Comparison of ENCODE assay signal across 29 mouse cellular contexts in the genomic region with DNA sequence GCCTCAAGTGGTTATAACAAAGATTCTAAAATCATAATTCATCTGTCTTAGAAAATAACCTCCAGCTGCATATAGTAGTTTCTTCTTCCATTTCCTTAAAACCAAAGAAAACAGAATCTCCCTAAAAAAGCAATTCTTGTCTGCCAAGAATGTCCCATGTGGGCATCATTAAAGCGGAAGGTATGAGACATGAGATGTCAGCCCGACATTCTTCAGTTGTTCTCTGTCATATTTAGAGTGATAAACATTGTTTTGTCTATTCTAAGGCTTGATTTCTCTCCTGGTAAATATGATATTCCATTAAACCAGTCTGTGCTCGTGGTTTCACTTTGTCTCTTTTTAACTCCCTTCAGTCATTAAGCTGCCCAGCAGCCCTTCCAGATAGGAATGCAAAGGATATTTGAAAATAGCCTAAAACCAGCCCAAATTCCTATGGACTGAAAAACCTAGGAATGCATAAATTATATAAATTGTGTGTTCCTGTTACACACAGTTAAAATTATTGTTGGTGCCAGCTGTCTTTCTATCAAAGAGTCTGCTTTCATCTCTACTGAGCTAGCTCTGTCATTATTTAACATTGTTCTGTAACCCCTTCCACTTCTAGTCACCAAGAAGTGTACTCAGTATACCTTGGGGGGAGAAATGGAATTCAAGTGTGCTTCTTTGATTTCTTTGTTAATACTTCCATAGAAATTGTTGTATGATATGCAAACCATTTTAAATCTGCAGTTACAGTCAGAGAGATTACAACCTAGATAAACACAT.
A peak's percentile ranks its signal among the peaks of the same experiment; 100 is the strongest.
DNase-seq lines count a peak whose midpoint lies in the region; ATAC-seq and TF ChIP-seq lines count a peak whose summit lies in the region.
"Had no signal": no experiment of that assay in that cellular context is flagged by ENCODE, and none has a peak within 500 bp of the region (broad histone marks: within the 10 kb centered on the region; RNA-seq: fewer than 3 reads in every experiment).

No protein-coding gene starts in this region.

- no peak for DNase-seq in gastrocnemius, adult 2 months
- no peak for DNase-seq in gastrocnemius, adult 8-10 months (ENCODE audit: low spot score in 2 of 2)
- DNase-seq in stomach, postnatal 0 days (ENCODE audit: low spot score), result no peak
- DNase-seq: adrenal gland, adult 8-10 months; cerebellum, adult 8-10 months; cerebellum, postnatal 36 days; gastrocnemius, postnatal 10 days; heart, postnatal 10 days; kidney, adult 9 months; kidney, postnatal 10 days; layer of hippocampus, postnatal 36 days; left cerebral cortex, postnatal 4 days; liver; lung, postnatal 10 days; thymus, postnatal 25 days had no signal

- TF ChIP-seq POLR2A in embryonic fibroblast, embryonic 13.5 days (IDR thresholded peaks at IDR 0.05; ENCODE audit: low read depth, low read length), result no peak

- peak overlapping the region; percentile 25; the same call in 1 of the 2 replicates for H3K27ac ChIP-seq in gastrocnemius, adult 2 months
- peak overlapping the region; percentile 4; the same call in 1 of the 2 replicates for H3K27ac ChIP-seq in stomach, embryonic 14.5 days (ENCODE audit: low read length)
- no peak overlapping the region for H3K27ac ChIP-seq in stomach, postnatal 0 days (replicated peaks)
- H3K27ac ChIP-seq in embryonic fibroblast, embryonic 13.5 days (ENCODE audit: insufficient read depth, low read length), result peak overlapping the region; percentile 88
- H3K27ac ChIP-seq in midbrain, embryonic 16.5 days (ENCODE audit: low read length), result no peak overlapping the region
- H3K27ac ChIP-seq: forebrain, embryonic 10.5 days; forebrain, embryonic 15.5 days; heart, embryonic 13.5 days; hindbrain, embryonic 14.5 days; liver, embryonic 14.5 days; neural tube, embryonic 13.5 days; stomach, embryonic 15.5 days had no signal

- no peak for ATAC-seq in stomach, embryonic 14.5 days (ENCODE audit: insufficient number of reproducible peaks, insufficient read depth, low FRiP score, low read depth)
- no peak for ATAC-seq in stomach, postnatal 0 days (ENCODE audit: low FRiP score, low TSS enrichment)
- ATAC-seq in midbrain, embryonic 16.5 days, result no peak
- ATAC-seq in CD4-positive, CD25-positive, alpha-beta regulatory T cell, adult 4 months, result no peak
- ATAC-seq: activated CD4-positive, CD25-positive, alpha-beta regulatory T cell, adult 4 months; forebrain, embryonic 15.5 days; intestine, postnatal 0 days had no signal

- H3K4me3 ChIP-seq in gastrocnemius, adult 2 months, result peak overlapping the region; percentile 21; the same call in 1 of the 2 replicates
- H3K4me3 ChIP-seq in stomach, embryonic 14.5 days (ENCODE audit: low read depth, low read length), result no peak overlapping the region
- no peak overlapping the region for H3K4me3 ChIP-seq in stomach, postnatal 0 days (ENCODE audit: low read depth, low read length)
- no peak overlapping the region for H3K4me3 ChIP-seq in embryonic fibroblast, embryonic 13.5 days (ENCODE audit: insufficient read depth, low read length)
- no peak overlapping the region for H3K4me3 ChIP-seq in midbrain, embryonic 16.5 days (ENCODE audit: low read depth, low read length)
- H3K4me3 ChIP-seq: forebrain, embryonic 10.5 days; forebrain, embryonic 15.5 days; heart, embryonic 13.5 days; neural tube, embryonic 13.5 days; stomach, embryonic 15.5 days had no signal

- WGBS in stomach, embryonic 14.5 days, result 39% methylated on average over 3 of the region's 3 CpGs
- WGBS in stomach, postnatal 0 days, result 51% methylated on average over 3 of the region's 3 CpGs
- WGBS in midbrain, embryonic 16.5 days, result 68% methylated on average over 3 of the region's 3 CpGs

- no peak for TF ChIP-seq EP300 in stomach, postnatal 0 days (optimal IDR thresholded peaks at IDR 0.05)

- H3K4me2 ChIP-seq in stomach, embryonic 14.5 days (replicated peaks; ENCODE audit: low read depth, low read length), result peak overlapping the region; percentile 1; the same call in 1 of the 2 replicates
- no peak overlapping the region for H3K4me2 ChIP-seq in stomach, postnatal 0 days (replicated peaks; ENCODE audit: low read depth)
- H3K4me2 ChIP-seq in midbrain, embryonic 16.5 days (ENCODE audit: low read length), result no peak overlapping the region
- H3K4me2 ChIP-seq: forebrain, embryonic 15.5 days; heart, embryonic 13.5 days; hindbrain, embryonic 14.5 days; midbrain, embryonic 11.5 days; neural tube, embryonic 13.5 days; stomach, embryonic 15.5 days had no signal

- no peaks in the 10 kb centered on the region for H3K9me3 ChIP-seq in stomach, embryonic 14.5 days (ENCODE audit: control insufficient read depth, low read depth, low read length)
- no peaks in the 10 kb centered on the region for H3K9me3 ChIP-seq in stomach, postnatal 0 days (ENCODE audit: control insufficient read depth, low read length)
- no peaks in the 10 kb centered on the region for H3K9me3 ChIP-seq in midbrain, embryonic 16.5 days (replicated peaks; ENCODE audit: control insufficient read depth, low read length, poor library complexity, severe bottlenecking)
- H3K9me3 ChIP-seq: forebrain, embryonic 10.5 days; forebrain, embryonic 15.5 days; heart, embryonic 13.5 days; neural tube, embryonic 13.5 days; stomach, embryonic 15.5 days had no signal

- H3K36me3 ChIP-seq in stomach, embryonic 14.5 days (ENCODE audit: control insufficient read depth, insufficient read depth, low read length), result no peaks in the 10 kb centered on the region
- no peaks in the 10 kb centered on the region for H3K36me3 ChIP-seq in stomach, postnatal 0 days (ENCODE audit: control insufficient read depth, insufficient read depth, low read length)
- no peaks in the 10 kb centered on the region for H3K36me3 ChIP-seq in midbrain, embryonic 16.5 days (ENCODE audit: control insufficient read depth, insufficient read depth, low read length)
- H3K36me3 ChIP-seq: forebrain, embryonic 10.5 days; forebrain, embryonic 15.5 days; heart, embryonic 13.5 days; neural tube, embryonic 13.5 days; stomach, embryonic 15.5 days had no signal

- no peak overlapping the region for H3K9ac ChIP-seq in stomach, embryonic 14.5 days (replicated peaks; ENCODE audit: low read depth, low read length)
- no peak overlapping the region for H3K9ac ChIP-seq in stomach, postnatal 0 days (ENCODE audit: low read length)
- no peak overlapping the region for H3K9ac ChIP-seq in midbrain, embryonic 16.5 days (ENCODE audit: low read depth, low read length)
- H3K9ac ChIP-seq: forebrain, embryonic 15.5 days; heart, embryonic 13.5 days; hindbrain, embryonic 14.5 days; liver, embryonic 14.5 days; neural tube, embryonic 13.5 days; stomach, embryonic 15.5 days had no signal

- peaks cover 6% of the 10 kb centered on the region; the same call in 1 of the 2 replicates for H3K4me1 ChIP-seq in stomach, embryonic 14.5 days (ENCODE audit: control insufficient read depth, insufficient read depth, low read length)
- no peaks in the 10 kb centered on the region for H3K4me1 ChIP-seq in stomach, postnatal 0 days (replicated peaks; ENCODE audit: control insufficient read depth, insufficient read depth)
- H3K4me1 ChIP-seq in embryonic fibroblast, embryonic 13.5 days (ENCODE audit: control insufficient read depth, insufficient read depth, low read length), result peaks cover 11% of the 10 kb centered on the region
- H3K4me1 ChIP-seq in midbrain, embryonic 16.5 days (ENCODE audit: control insufficient read depth, insufficient read depth, low read length), result no peaks in the 10 kb centered on the region
- H3K4me1 ChIP-seq: forebrain, embryonic 15.5 days; heart, embryonic 13.5 days; neural tube, embryonic 13.5 days; stomach, embryonic 15.5 days had no signal

- intact Hi-C loops in gastrocnemius, adult 2 months (cut with DNase I), result no loop called here

- no peak for TF ChIP-seq CTCF in gastrocnemius, adult 2 months (IDR thresholded peaks at IDR 0.05)
- TF ChIP-seq CTCF in stomach, postnatal 0 days (IDR thresholded peaks at IDR 0.05; ENCODE audit: low read depth), result no peak
- no peak for TF ChIP-seq CTCF in embryonic fibroblast, embryonic 13.5 days (IDR thresholded peaks at IDR 0.05; ENCODE audit: borderline replicate concordance, insufficient read depth, low read length)

- no peaks in the 10 kb centered on the region for H3K27me3 ChIP-seq in stomach, embryonic 14.5 days (ENCODE audit: control insufficient read depth, insufficient read depth, low read length)
- no peaks in the 10 kb centered on the region for H3K27me3 ChIP-seq in stomach, postnatal 0 days (ENCODE audit: control insufficient read depth, insufficient read depth, low read length)
- H3K27me3 ChIP-seq in midbrain, embryonic 16.5 days (ENCODE audit: control insufficient read depth, insufficient read depth, low read depth, low read length), result no peaks in the 10 kb centered on the region
- H3K27me3 ChIP-seq: forebrain, embryonic 15.5 days; heart, embryonic 13.5 days; neural tube, embryonic 13.5 days; stomach, embryonic 15.5 days had no signal

Comparison
In these comparisons a context has a peak if more than half of its experiments do, and no peak if none do; other contexts are left out.
1. H3K27ac ChIP-seq: peak in gastrocnemius, adult 2 months (single experiment), stomach, embryonic 14.5 days (single experiment) and embryonic fibroblast, embryonic 13.5 days (single experiment); none in stomach, postnatal 0 days (single experiment) and midbrain, embryonic 16.5 days (single experiment).